Mouse (Mus musculus) ovary, postnatal 36 days (tissue): ENCODE measurements at regions not wholly inside any gene's neighbourhood (a gene's known extent, or its start where the extent isn't known, plus 50 kb on each side); places are given as distances from the start of the nearest gene placed in this dataset.

Experiments
- DNase-seq: peaks from one replicate; pipeline ENCODE4 v3.0.0; 2022; ENCODE audit warnings: low spot score, mixed read lengths

- DNase-seq, result no peak
These were observed 344.7 kb downstream of the Slc4a3 start for GRCm38 (mm10) chr1:75890636-75891276.

GRCm38 (mm10) chr1:75895550-75895949, 349.5 kb downstream of the Slc4a3 start:
- DNase-seq, result no peak

- DNase-seq, result no peak
These were observed 355.1 kb downstream of the Slc4a3 start for GRCm38 (mm10) chr1:75901146-75901545.

- no peak for DNase-seq
These were observed 359.8 kb downstream of the Slc4a3 start for GRCm38 (mm10) chr1:75905699-75906470.

GRCm38 (mm10) chr1:75915311-75915710, 369.2 kb downstream of the Slc4a3 start:
- DNase-seq, result no peak

GRCm38 (mm10) chr1:75916181-75916580, 370.1 kb downstream of the Slc4a3 start:
- DNase-seq, result no peak

- no peak for DNase-seq
These were observed 373.1 kb downstream of the Slc4a3 start for GRCm38 (mm10) chr1:75919134-75919533.

GRCm38 (mm10) chr1:75925046-75925445, 379.0 kb downstream of the Slc4a3 start:
- no peak for DNase-seq

GRCm38 (mm10) chr1:75925802-75926201, 379.7 kb downstream of the Slc4a3 start:
- DNase-seq, result peak; percentile 90

GRCm38 (mm10) chr1:75931852-75932251, 385.8 kb downstream of the Slc4a3 start:
- no peak for DNase-seq

- no peak for DNase-seq
These were observed 387.8 kb downstream of the Slc4a3 start for GRCm38 (mm10) chr1:75933831-75934230.

GRCm38 (mm10) chr1:75934761-75935160, 388.7 kb downstream of the Slc4a3 start:
- no peak for DNase-seq

GRCm38 (mm10) chr1:75935866-75936265, 389.8 kb downstream of the Slc4a3 start:
- DNase-seq, result no peak

GRCm38 (mm10) chr1:75936596-75936995, 390.5 kb downstream of the Slc4a3 start:
- DNase-seq, result peak; percentile 19

- DNase-seq, result no peak
These were observed 391.3 kb downstream of the Slc4a3 start for GRCm38 (mm10) chr1:75937331-75937730.

GRCm38 (mm10) chr1:75946290-75946839, 400.3 kb downstream of the Slc4a3 start:
- no peak for DNase-seq

GRCm38 (mm10) chr1:75978203-75978986, 432.3 kb downstream of the Slc4a3 start:
- DNase-seq, result no peak

- DNase-seq, result no peak
These were observed 437.0 kb downstream of the Slc4a3 start for GRCm38 (mm10) chr1:75983057-75983456.

GRCm38 (mm10) chr1:75983487-75983886, 437.4 kb downstream of the Slc4a3 start:
- no peak for DNase-seq

- DNase-seq, result no peak
These were observed 442.4 kb downstream of the Slc4a3 start for GRCm38 (mm10) chr1:75988496-75988895.

GRCm38 (mm10) chr1:75992039-75992438, 446.0 kb downstream of the Slc4a3 start:
- no peak for DNase-seq

- no peak for DNase-seq
These were observed 451.2 kb downstream of the Slc4a3 start for GRCm38 (mm10) chr1:75997222-75997621.
